Mouse (Mus musculus): Measurements from ENCODE around the gene Frmd8.
A peak's percentile ranks its signal among the peaks of the same experiment; 100 is the strongest.

GRCm38 (mm10) chr19:5819549-5819948 is 55.5 kb downstream of the Frmd8 start:
- peak; percentile 63 for TF ChIP-seq CTCF (IDR thresholded peaks at IDR 0.05; ENCODE audit: low read depth)
- TF ChIP-seq EP300 (optimal IDR thresholded peaks at IDR 0.05) = no peak
